Mouse (Mus musculus) CH12.LX (cell line): ENCODE measurements around the gene Gria2. TPM values are rescaled to one million over a fixed set of nuclear protein-coding genes. Genes with fewer than 3 reads are reported as not detected.

Experiments
- DNase-seq: peaks from one replicate; pipeline ENCODE4 v3.0.0-alpha.2; 2013; ENCODE audit errors: extremely low read depth
- H3K27ac ChIP-seq: 2 replicates; pipeline ENCODE4 v1.5.1; 2012; ENCODE audit warnings: low read depth, mild to moderate bottlenecking, control low read depth, moderate library complexity; ENCODE audit not compliant: insufficient read depth
- H3K27me3 ChIP-seq: replicated peaks from 2 replicates; pipeline ENCODE3; 2012; ENCODE audit warnings: inconsistent platforms
- H3K36me3 ChIP-seq, 2 experiments: replicated peaks in 1 of 2; 2 replicates each; pipeline versions ENCODE3 to v1.6.1; 2012; ENCODE audit warnings: inconsistent platforms in 1 of 2, low read length in 1 of 2, mild to moderate bottlenecking in 1 of 2, mixed read lengths in 1 of 2, moderate library complexity in 1 of 2; ENCODE audit not compliant: control insufficient read depth in 1 of 2, insufficient read depth in 1 of 2
- H3K4me1 ChIP-seq, 2 experiments: 2 replicates each; pipeline ENCODE4 v1.6.1; 2012; ENCODE audit warnings: inconsistent platforms in 1 of 2, moderate library complexity in 1 of 2; ENCODE audit not compliant: insufficient read depth in 2 of 2, control insufficient read depth in 1 of 2
- H3K4me2 ChIP-seq: 2 replicates; pipeline ENCODE4 v1.6.1; 2012; ENCODE audit warnings: low read depth, mild to moderate bottlenecking, control low read depth; ENCODE audit not compliant: poor library complexity, insufficient read depth, severe bottlenecking
- H3K4me3 ChIP-seq, 3 experiments: fragments of 150-350 bp in 1 of 3; sonication (generic) in 1 of 3; replicated peaks in 1 of 3; 2 replicates each; pipeline versions ENCODE3 to v1.5.1; 2011 to 2012; ENCODE audit warnings: low read depth in 2 of 3, low read length in 2 of 3, mild to moderate bottlenecking in 2 of 3, moderate library complexity in 2 of 3, control low read depth in 1 of 3, improper control_type of control experiment in 1 of 3, inconsistent platforms in 1 of 3, mixed read lengths in 1 of 3; ENCODE audit not compliant: poor library complexity in 1 of 3
- H3K79me2 ChIP-seq: replicated peaks from 2 replicates; pipeline ENCODE4 v1.6.1; 2012; ENCODE audit warnings: mild to moderate bottlenecking, moderate library complexity; ENCODE audit not compliant: control insufficient read depth, poor library complexity, insufficient read depth, severe bottlenecking; ENCODE audit errors: extremely low read depth
- H3K9ac ChIP-seq: 2 replicates; pipeline ENCODE4 v1.6.1; 2012; ENCODE audit warnings: low read depth, mild to moderate bottlenecking, control low read depth, moderate library complexity; ENCODE audit not compliant: insufficient read depth
- H3K9me3 ChIP-seq: replicated peaks from 2 replicates; pipeline ENCODE3; 2012; ENCODE audit warnings: low read length, inconsistent platforms, mixed read lengths
- CHD1 ChIP-seq: IDR thresholded peaks from 2 replicates; pipeline ENCODE4 v1.6.1; 2012; ENCODE audit warnings: low read depth, low read length, improper control_type of control experiment, inconsistent platforms
- CTCF ChIP-seq, 2 experiments: IDR thresholded peaks in 1 of 2; conservative IDR thresholded peaks in 1 of 2; 2 replicates each; pipeline ENCODE4 v1.5.1; 2011 to 2012; ENCODE audit warnings: low read depth in 2 of 2, low read length in 2 of 2, improper control_type of control experiment in 1 of 2, inconsistent platforms in 1 of 2, mild to moderate bottlenecking in 1 of 2, moderate library complexity in 1 of 2
- E2F4 ChIP-seq: IDR thresholded peaks from 2 replicates; pipeline ENCODE4 v1.6.1; 2011; ENCODE audit warnings: low read depth, low read length, improper control_type of control experiment; ENCODE audit not compliant: insufficient replicate concordance
- EP300 ChIP-seq: IDR thresholded peaks from 2 replicates; pipeline ENCODE4 v1.6.1; 2011; ENCODE audit warnings: low read length, improper control_type of control experiment
- IRF4 ChIP-seq: IDR thresholded peaks from 2 replicates; pipeline ENCODE4 v1.6.1; 2014; ENCODE audit warnings: low read depth, mild to moderate bottlenecking, inconsistent platforms, low read length, improper control_type of control experiment
- JUN ChIP-seq: IDR thresholded peaks from 2 replicates; pipeline ENCODE4 v1.6.1; 2011; ENCODE audit warnings: low read depth, mild to moderate bottlenecking, low read length, improper control_type of control experiment, moderate library complexity; ENCODE audit not compliant: insufficient read depth
- MAZ ChIP-seq: IDR thresholded peaks from 2 replicates; pipeline ENCODE4 v1.6.1; 2012; ENCODE audit warnings: low read depth, mild to moderate bottlenecking, inconsistent platforms, low read length, improper control_type of control experiment, moderate library complexity
- MXI1 ChIP-seq: IDR thresholded peaks from 2 replicates; pipeline ENCODE4 v1.6.1; 2011; ENCODE audit warnings: mild to moderate bottlenecking, low read depth, low read length, improper control_type of control experiment
- NELFE ChIP-seq: IDR thresholded peaks from 2 replicates; pipeline ENCODE4 v1.6.1; 2011; ENCODE audit warnings: low read depth, low read length, improper control_type of control experiment
- POLR2A ChIP-seq: IDR thresholded peaks from 2 replicates; pipeline ENCODE4 v1.6.1; 2011; ENCODE audit warnings: low read depth, mild to moderate bottlenecking, improper control_type of control experiment, low read length
- POLR2AphosphoS2 ChIP-seq: IDR thresholded peaks from 2 replicates; pipeline ENCODE4 v1.6.1; 2011; ENCODE audit warnings: low read depth, low read length, improper control_type of control experiment
- SIN3A ChIP-seq: IDR thresholded peaks from 2 replicates; pipeline ENCODE4 v1.6.1; 2012; ENCODE audit warnings: low read length, improper control_type of control experiment, inconsistent platforms
- ZC3H11A ChIP-seq: IDR thresholded peaks from 2 replicates; pipeline ENCODE4 v1.6.1; 2012; ENCODE audit warnings: low read depth, mild to moderate bottlenecking, inconsistent platforms, low read length, improper control_type of control experiment
- ZMIZ1 ChIP-seq: IDR thresholded peaks from 2 replicates; pipeline ENCODE4 v1.6.1; 2012; ENCODE audit warnings: low read depth, mild to moderate bottlenecking, inconsistent platforms, low read length, improper control_type of control experiment
- dilution Hi-C: fragments of 300-500 bp; cut with MboI; formaldehyde crosslinking; loops from 2 replicates; pipeline ENCODE4 v1.14.3; 2020; ENCODE audit warnings: low sequenced_read_pairs; ENCODE audit not compliant: extremely low pct_unique_long_range_greater_than_20kb, extremely low pct_ligation_motif_present
- in situ Hi-C: fragments of 300-500 bp; cut with MboI; formaldehyde crosslinking; loops from 3 replicates; pipeline ENCODE4 v1.14.3; 2019; ENCODE audit warnings: low sequenced_read_pairs, low pct_ligation_motif_present, low pct_unique_long_range_greater_than_20kb, mixed read lengths
- polyA plus RNA-seq: library from polyadenylated mRNA; unstranded; fragments of >175 nt; gene quantifications from 2 replicates; pipeline ENCODE4 v1.2.1, GENCODE M21; 2012; ENCODE audit warnings: low read depth; ENCODE audit not compliant: insufficient read length
- total RNA-seq, 2 experiments: library from RNA; depleted of rRNA; stranded (reverse); fragments of 300-350 nt in 1 of 2; fragments of >200 nt in 1 of 2; gene quantifications; 2 replicates each; pipeline ENCODE4 v1.2.3; 2012 to 2014

Gene Gria2
- total and polyA plus RNA-seq, 3 experiments: not detected

DNA sequence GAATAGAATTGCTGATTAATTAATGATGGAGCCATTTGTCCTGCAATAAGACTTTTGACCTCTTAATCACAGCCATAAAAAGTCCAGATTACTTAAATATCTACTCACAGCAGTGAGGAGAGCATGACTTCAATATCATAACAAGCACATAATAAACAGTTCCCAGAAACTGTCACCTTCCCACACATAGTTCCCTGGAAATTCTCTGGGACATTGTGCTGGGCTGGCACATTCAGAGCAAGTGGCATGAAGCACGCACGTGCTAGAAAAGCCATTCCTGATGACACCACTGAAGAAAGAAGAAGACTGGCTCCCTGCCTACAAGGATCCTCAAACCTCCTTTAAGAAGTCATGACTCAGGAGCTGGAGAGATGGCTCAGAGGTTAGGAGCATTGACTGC is 43.0 kb upstream of the Gria2 start:
- Histone ChIP-seq H3K27me3 (no peaks in the 10 kb centered on the region), H3K4me2 (no peak overlapping the region), H3K9ac (no peak overlapping the region), H3K4me1 (no peaks in the 10 kb centered on the region), H3K79me2 (no peaks in the 10 kb centered on the region), H3K27ac (no peak overlapping the region)
- in situ Hi-C loops (no loop called here), dilution Hi-C loops (no loop called here)
- TF ChIP-seq ZMIZ1 (no peak), SIN3A (no peak), CTCF (conservative IDR thresholded peaks at IDR 0.05 in 1 of 2, IDR thresholded peaks at IDR 0.05 in 1 of 2; ENCODE audit: low read depth in 2 of 2, low read length in 2 of 2) (no peak), NELFE (no peak), ZC3H11A (no peak), E2F4 (no peak)
- TF ChIP-seq, all 38 proteins: peak for 0
- no peaks in the 10 kb centered on the region for H3K36me3 ChIP-seq
- no peak overlapping the region for H3K4me3 ChIP-seq
- H3K9me3 ChIP-seq: no peaks in the 10 kb centered on the region
- DNase-seq: no peak

DNA sequence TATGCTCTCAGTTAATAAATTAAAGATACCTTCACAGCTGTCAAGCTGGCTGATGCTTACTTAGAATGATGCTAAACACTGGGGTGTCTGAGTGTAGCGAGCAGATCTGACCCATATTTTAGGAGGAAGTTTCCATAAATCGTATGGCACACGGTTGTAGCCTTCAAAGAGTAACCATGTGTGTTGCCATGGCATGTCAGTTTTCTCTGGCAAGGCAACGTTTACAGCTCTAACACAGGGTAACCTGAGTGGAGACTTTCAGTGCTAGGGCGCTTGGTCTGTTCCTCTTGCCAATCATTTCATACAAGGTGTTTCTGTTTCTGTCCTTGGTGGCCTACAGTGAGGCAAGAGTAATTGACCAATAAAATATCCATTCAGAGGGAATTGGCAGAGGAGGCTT is 37.2 kb upstream of the Gria2 start:
- in situ Hi-C loops (no loop called here), dilution Hi-C loops (no loop called here)
- H3K27me3 ChIP-seq: no peaks in the 10 kb centered on the region
- no peaks in the 10 kb centered on the region for H3K36me3 ChIP-seq
- H3K79me2 ChIP-seq: no peaks in the 10 kb centered on the region
- no peak overlapping the region for H3K4me3 ChIP-seq
- no peak overlapping the region for H3K27ac ChIP-seq
- no peaks in the 10 kb centered on the region for H3K4me1 ChIP-seq
- DNase-seq: no peak
- H3K4me2 ChIP-seq: no peak overlapping the region
- H3K9ac ChIP-seq: no peak overlapping the region
- TF ChIP-seq JUN: no peak
- no peak for TF ChIP-seq EP300
- no peak for TF ChIP-seq POLR2AphosphoS2
- no peak for TF ChIP-seq MXI1
- no peak for TF ChIP-seq MAZ
- no peak for TF ChIP-seq IRF4
- no peak for TF ChIP-seq POLR2A
- no peaks in the 10 kb centered on the region for H3K9me3 ChIP-seq

DNA sequence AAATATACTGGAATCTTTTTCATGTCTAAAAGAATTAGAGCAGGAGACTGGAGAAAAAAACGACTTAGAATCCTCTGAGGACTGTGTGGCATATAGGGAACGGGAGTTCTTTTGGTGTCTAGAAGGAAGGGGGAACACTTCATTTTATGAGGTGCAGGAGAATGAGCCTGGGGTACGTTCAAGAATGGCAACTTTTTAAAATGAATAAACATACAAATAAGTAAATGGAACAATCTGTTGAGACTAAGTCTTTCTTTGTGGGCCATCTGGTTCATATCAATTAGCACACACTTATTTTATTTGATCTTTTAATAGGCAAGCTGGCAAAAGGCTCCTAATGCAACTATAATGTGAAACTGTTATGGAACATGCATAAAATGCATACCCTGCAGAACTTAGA is 34.9 kb upstream of the Gria2 start:
- Histone ChIP-seq H3K9ac (no peak overlapping the region), H3K79me2 (no peaks in the 10 kb centered on the region), H3K4me1 (no peaks in the 10 kb centered on the region), H3K27me3 (no peaks in the 10 kb centered on the region), H3K27ac (no peak overlapping the region), H3K4me2 (no peak overlapping the region), H3K36me3 (no peaks in the 10 kb centered on the region), H3K4me3 (no peak overlapping the region), H3K9me3 (no peaks in the 10 kb centered on the region)
- no peak for TF ChIP-seq CHD1
- DNase-seq: no peak
- in situ Hi-C loops (no loop called here), dilution Hi-C loops (no loop called here)
